Mouse (Mus musculus): ENCODE measurements around the gene Mn1. TPM values are rescaled to one million over a fixed set of nuclear protein-coding genes. Genes with fewer than 3 reads are reported as not detected.

Gene Mn1
- polyA plus RNA-seq, 1 experiment from 2014 or later, result 4.3 TPM

DNA sequence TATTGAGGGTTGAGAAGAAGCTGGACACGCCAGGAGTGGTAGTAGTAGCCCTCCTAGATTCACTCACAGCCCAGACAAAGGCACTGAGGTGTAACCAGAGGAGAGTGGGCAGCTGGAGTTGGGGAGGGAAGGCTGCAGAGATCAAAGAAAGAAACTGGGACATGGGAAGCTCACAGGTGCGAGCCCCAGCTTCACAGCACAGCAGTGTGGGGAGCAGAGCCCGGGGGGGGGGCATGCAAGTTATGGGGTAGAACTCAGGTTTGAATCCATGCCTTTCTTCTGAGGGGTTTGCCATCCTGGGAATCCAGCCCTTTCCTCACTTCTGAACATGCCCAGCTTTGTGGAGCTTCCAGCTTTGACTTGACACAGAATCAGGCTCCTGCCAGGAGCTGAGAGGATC, 82.9 kb downstream of the Mn1 start:
- no peak for ATAC-seq (replicated peaks; ENCODE audit: low FRiP score, low read depth)
- Histone ChIP-seq H3K4me1 (replicated peaks; ENCODE audit: insufficient read depth, low read length) (no peaks in the 10 kb centered on the region), H3K4me3 (replicated peaks; ENCODE audit: low read depth, low read length) (no peak overlapping the region), H3K27me3 (ENCODE audit: insufficient read depth, low read length) (peaks cover 5% of the 10 kb centered on the region; the same call in 1 of the 2 replicates), H3K27ac (no peak overlapping the region), H3K36me3 (ENCODE audit: insufficient read depth, low read length) (no peaks in the 10 kb centered on the region), H3K9ac (ENCODE audit: low read depth, low read length) (no peak overlapping the region), H3K9me3 (replicated peaks; ENCODE audit: low read length) (no peaks in the 10 kb centered on the region), H3K4me2 (ENCODE audit: low read length) (no peak overlapping the region)
- no peak for DNase-seq (ENCODE audit: low spot score)
- no peak for TF ChIP-seq CTCF (IDR thresholded peaks at IDR 0.05; ENCODE audit: low read depth)
- 53% methylated on average over 3 of the region's 3 CpGs for WGBS

DNA sequence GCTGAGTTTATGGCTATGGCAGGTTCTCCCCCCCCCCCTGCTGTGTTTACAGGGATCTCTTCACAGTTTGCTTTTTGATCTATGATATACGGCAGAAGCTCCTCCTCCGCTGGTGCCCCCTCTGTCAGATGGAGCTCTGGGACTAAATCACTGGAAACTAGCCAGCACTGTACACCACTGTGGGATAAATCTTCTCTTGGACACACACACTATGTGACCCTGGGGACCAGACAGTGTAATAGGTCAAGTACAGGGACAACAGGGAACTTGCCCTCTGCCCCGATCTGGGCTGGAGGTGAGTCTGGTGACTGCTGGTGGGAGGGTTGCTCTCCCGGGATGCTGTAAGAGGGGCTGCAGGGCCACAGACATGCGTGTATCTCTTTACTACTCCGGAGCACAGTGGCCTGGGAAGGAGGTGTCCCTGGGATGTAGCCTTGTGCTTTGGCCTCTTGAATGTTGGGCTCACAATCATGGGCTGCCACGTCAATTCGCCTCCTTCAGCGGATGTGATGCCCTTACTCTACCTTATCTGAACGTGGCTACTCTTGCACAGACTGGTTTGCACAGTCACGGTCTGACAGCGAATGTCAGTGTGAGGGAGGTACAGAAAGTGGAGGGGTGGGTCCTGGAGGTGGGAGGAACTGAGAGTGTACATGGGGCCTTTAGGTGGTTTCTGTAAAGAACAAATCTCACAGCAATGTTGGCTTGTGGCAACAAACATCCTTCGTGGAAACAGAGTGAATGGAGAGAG, 84.7 kb downstream of the Mn1 start:
- Histone ChIP-seq H3K9me3 (replicated peaks; ENCODE audit: low read length) (no peaks in the 10 kb centered on the region), H3K4me2 (ENCODE audit: low read length) (no peak overlapping the region), H3K27me3 (ENCODE audit: insufficient read depth, low read length) (peaks cover 4% of the 10 kb centered on the region; the same call in 1 of the 2 replicates), H3K4me1 (replicated peaks; ENCODE audit: insufficient read depth, low read length) (peaks cover 8% of the 10 kb centered on the region; the same call in 1 of the 2 replicates), H3K4me3 (replicated peaks; ENCODE audit: low read depth, low read length) (no peak overlapping the region), H3K36me3 (ENCODE audit: insufficient read depth, low read length) (no peaks in the 10 kb centered on the region), H3K27ac (no peak overlapping the region), H3K9ac (ENCODE audit: low read depth, low read length) (no peak overlapping the region)
- ATAC-seq (replicated peaks; ENCODE audit: low FRiP score, low read depth), result no peak; the same call in 1 of the 2 replicates
- no peak for TF ChIP-seq CTCF (IDR thresholded peaks at IDR 0.05; ENCODE audit: low read depth)
- WGBS, result 32% methylated on average over 13 of the region's 13 CpGs
- DNase-seq (ENCODE audit: low spot score), result peak; percentile 17

DNA sequence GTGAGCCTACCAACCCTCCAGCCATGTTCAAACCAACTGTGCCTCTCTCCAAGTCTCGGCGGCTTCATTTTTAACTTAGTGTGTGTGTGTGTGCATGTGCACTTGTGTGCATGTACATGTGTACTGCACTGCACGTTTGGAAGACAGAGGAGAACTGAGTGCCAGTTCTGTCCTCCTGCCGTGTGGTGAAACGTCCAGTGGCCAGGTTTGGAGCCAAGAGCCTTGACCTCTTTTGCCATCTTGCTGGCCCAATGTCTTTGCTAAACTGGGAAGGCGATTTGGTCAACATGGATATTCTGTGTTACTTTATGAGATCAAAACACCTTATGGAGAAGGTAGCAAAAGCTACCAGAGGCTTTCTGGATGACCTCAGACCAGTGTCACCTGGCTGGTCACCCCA, 88.1 kb downstream of the Mn1 start:
- no peaks in the 10 kb centered on the region for H3K9me3 ChIP-seq (replicated peaks; ENCODE audit: low read length)
- no peak overlapping the region for H3K27ac ChIP-seq
- ATAC-seq (replicated peaks; ENCODE audit: low FRiP score, low read depth) (no peak), DNase-seq (ENCODE audit: low spot score) (no peak)
- TF ChIP-seq CTCF (IDR thresholded peaks at IDR 0.05; ENCODE audit: low read depth), result no peak
- no peak overlapping the region for H3K9ac ChIP-seq (ENCODE audit: low read depth, low read length)
- no peak overlapping the region for H3K4me2 ChIP-seq (ENCODE audit: low read length)
- H3K36me3 ChIP-seq (ENCODE audit: insufficient read depth, low read length), result no peaks in the 10 kb centered on the region
- peaks cover 16% of the 10 kb centered on the region; the same call in 1 of the 2 replicates for H3K27me3 ChIP-seq (ENCODE audit: insufficient read depth, low read length)
- 89% methylated on average over 6 of the region's 6 CpGs for WGBS
- H3K4me3 ChIP-seq (replicated peaks; ENCODE audit: low read depth, low read length), result no peak overlapping the region
- H3K4me1 ChIP-seq (replicated peaks; ENCODE audit: insufficient read depth, low read length), result peaks cover 23% of the 10 kb centered on the region; the same call in 1 of the 2 replicates

DNA sequence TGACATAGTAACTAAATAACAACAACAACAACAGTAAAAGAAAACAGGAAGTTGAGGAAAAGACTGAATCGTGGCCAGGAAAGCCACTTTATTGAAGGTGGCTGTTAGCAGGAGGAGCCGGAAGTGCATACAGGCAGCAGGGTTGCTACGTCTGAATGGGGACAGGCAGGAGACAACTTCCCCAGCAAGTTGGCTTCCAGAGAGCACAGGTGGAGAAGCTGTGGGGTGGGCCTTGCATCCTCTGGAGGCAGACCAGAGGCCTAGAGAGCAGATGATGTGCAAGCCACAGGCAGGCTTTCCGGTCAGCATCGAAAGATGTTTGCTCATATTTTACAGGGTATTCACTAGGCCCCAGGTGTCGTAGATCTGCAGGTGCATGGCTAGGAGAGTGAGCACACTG, 88.7 kb downstream of the Mn1 start:
- Histone ChIP-seq H3K36me3 (ENCODE audit: insufficient read depth, low read length) (no peaks in the 10 kb centered on the region), H3K9ac (ENCODE audit: low read depth, low read length) (no peak overlapping the region)
- 78% methylated on average over 6 of the region's 6 CpGs for WGBS

DNA sequence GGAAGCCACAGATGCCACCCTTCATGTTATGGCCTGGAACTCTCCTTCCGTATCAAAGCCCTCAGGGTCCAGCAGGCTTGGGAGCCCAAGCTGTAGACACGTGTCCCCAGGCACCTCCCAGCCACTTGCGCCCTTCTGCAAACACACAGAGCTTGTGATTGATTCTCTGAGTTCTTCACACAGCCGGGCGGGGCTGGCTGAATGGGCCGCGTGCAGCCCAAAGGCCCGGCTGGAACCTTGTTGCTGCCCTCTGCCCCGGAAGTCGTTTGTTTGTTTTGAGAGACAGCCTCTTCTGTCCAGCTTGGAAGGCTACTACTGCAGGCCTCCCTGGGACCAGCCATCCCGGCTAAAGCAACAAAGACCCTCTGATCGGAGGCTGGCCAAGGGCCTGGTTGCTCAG, 89.2 kb downstream of the Mn1 start:
- WGBS, result 16% methylated on average over 12 of the region's 12 CpGs
- Histone ChIP-seq H3K4me1 (replicated peaks; ENCODE audit: insufficient read depth, low read length) (peaks cover 23% of the 10 kb centered on the region; the same call in 1 of the 2 replicates), H3K4me2 (ENCODE audit: low read length) (no peak overlapping the region), H3K9ac (ENCODE audit: low read depth, low read length) (no peak overlapping the region), H3K27me3 (ENCODE audit: insufficient read depth, low read length) (peaks cover 16% of the 10 kb centered on the region; the same call in 1 of the 2 replicates), H3K27ac (peak overlapping the region; percentile 42), H3K4me3 (replicated peaks; ENCODE audit: low read depth, low read length) (no peak overlapping the region), H3K9me3 (replicated peaks; ENCODE audit: low read length) (no peaks in the 10 kb centered on the region), H3K36me3 (ENCODE audit: insufficient read depth, low read length) (no peaks in the 10 kb centered on the region)
- no peak for TF ChIP-seq CTCF (IDR thresholded peaks at IDR 0.05; ENCODE audit: low read depth)
- ATAC-seq (replicated peaks; ENCODE audit: low FRiP score, low read depth), result peak; percentile 38; the same call in 1 of the 2 replicates
- peak; percentile 76 for DNase-seq (ENCODE audit: low spot score)

More for the DNA sequence above, 88.7 kb downstream of the Mn1 start:
- Histone ChIP-seq H3K4me1 (replicated peaks; ENCODE audit: insufficient read depth, low read length) (peaks cover 23% of the 10 kb centered on the region; the same call in 1 of the 2 replicates), H3K4me2 (ENCODE audit: low read length) (no peak overlapping the region), H3K27me3 (ENCODE audit: insufficient read depth, low read length) (peaks cover 16% of the 10 kb centered on the region; the same call in 1 of the 2 replicates), H3K4me3 (replicated peaks; ENCODE audit: low read depth, low read length) (no peak overlapping the region), H3K9me3 (replicated peaks; ENCODE audit: low read length) (no peaks in the 10 kb centered on the region), H3K27ac (no peak overlapping the region)
- no peak for DNase-seq (ENCODE audit: low spot score)
- ATAC-seq (replicated peaks; ENCODE audit: low FRiP score, low read depth), result no peak
- no peak for TF ChIP-seq CTCF (IDR thresholded peaks at IDR 0.05; ENCODE audit: low read depth)

Other genes starting within 250 kb of the Mn1 start
- 75.5 and 84.9 TPM in 2 replicates for gene Pitpnb, start 86.6 kb upstream of the Mn1 start, polyA plus RNA-seq (2015; fragmentation: Nextera tagmentation; extraction: Ambion mirVana)

Data from kidney, postnatal 0 days (tissue).